Mouse (Mus musculus) bone marrow, adult 2 months (tissue): ENCODE measurements around the gene Plekhg2. TPM values are rescaled to one million over a fixed set of nuclear protein-coding genes. Genes with fewer than 3 reads are reported as not detected.

Experiments
- H3K27ac ChIP-seq: fragments of 200-500 bp; 2 replicates; pipeline ENCODE4 v1.5.1; 2012; ENCODE audit warnings: low read depth, mild to moderate bottlenecking, control low read depth, inconsistent platforms, low read length; ENCODE audit not compliant: control insufficient read depth, poor library complexity, insufficient read depth
- H3K4me1 ChIP-seq: fragments of 200-500 bp; 2 replicates; pipeline ENCODE4 v1.6.1; 2011; ENCODE audit warnings: low read length; ENCODE audit not compliant: control insufficient read depth, insufficient read depth
- H3K4me3 ChIP-seq: fragments of 200-500 bp; replicated peaks from 2 replicates; pipeline ENCODE3; 2011; ENCODE audit warnings: mild to moderate bottlenecking, low read depth, low read length, control low read depth; ENCODE audit not compliant: control insufficient read depth
- CTCF ChIP-seq: fragments of 200-500 bp; IDR thresholded peaks from 2 replicates; pipeline ENCODE4 v1.5.1; 2011; ENCODE audit warnings: low read length, control low read depth; ENCODE audit not compliant: control insufficient read depth, insufficient read depth
- POLR2A ChIP-seq: fragments of 200-500 bp; IDR thresholded peaks from 2 replicates; pipeline ENCODE4 v1.6.1; 2011; ENCODE audit warnings: low read depth, mild to moderate bottlenecking, control low read depth, low read length, borderline replicate concordance; ENCODE audit not compliant: control insufficient read depth
- WGBS: fragments of 180-500 bp; shearing (Covaris S2); methylation state at CpG from one replicate; pipeline ENCODE4 v1.1.7; 2018; 5-methylcytosine and 5-hydroxymethylcytosine counted together
- polyA plus RNA-seq: library from polyadenylated mRNA; stranded (reverse); fragments of >200 nt; gene quantifications from 2 replicates; pipeline ENCODE4 v1.2.4, GENCODE M21; 2011; ENCODE audit warnings: low replicate concordance; ENCODE audit not compliant: missing spikeins, insufficient read depth, insufficient read length

The Plekhg2 gene
- polyA plus RNA-seq, 1 experiment, result 26.3 TPM

DNA sequence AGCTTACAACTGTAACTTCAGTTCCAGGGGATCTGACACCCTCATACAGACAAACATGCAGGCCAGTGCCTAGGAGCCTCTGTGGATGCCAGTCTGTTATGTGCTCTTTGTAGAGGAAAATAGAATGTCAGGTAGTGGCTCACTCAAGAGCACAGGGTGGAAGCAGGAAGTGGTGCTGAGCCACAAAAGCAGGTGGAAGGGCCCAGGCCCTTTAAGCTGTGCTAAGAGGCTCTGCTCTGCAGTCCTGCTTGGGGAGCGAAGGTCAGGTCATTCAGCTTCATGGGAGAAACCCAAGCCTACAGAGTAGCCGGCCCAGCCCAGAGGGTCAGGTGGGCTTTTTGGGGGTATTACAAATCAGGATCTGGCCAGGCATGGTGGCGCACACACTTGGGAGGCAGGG lies 17.2 kb downstream of the Plekhg2 start:
- WGBS, result 83% methylated on average over 3 of the region's 3 CpGs
- no peak overlapping the region for H3K27ac ChIP-seq

DNA sequence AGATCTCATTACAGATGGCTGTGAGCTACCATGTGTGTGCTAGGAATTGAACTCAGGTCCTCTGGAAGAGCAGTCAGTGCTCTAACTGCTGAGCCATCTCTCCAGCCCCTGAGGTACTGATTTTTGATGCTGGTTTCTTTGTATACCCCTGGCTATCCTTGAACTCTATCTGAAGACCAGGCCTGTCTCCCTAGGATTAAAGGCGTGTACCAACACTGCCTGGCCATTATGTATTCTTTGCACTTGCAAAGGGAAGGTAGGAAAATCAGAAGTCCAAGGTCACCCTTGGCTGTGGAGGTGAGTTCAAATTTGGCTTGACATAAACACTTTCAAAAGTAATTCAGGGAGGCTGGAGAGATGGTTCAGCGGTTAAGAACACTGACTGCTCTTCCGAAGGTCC lies 17.8 kb downstream of the Plekhg2 start:
- H3K27ac ChIP-seq, result no peak overlapping the region
- TF ChIP-seq CTCF (no peak), POLR2A (no peak)
- H3K4me3 ChIP-seq, result no peak overlapping the region
- no peaks in the 10 kb centered on the region; the same call in 1 of the 2 replicates for H3K4me1 ChIP-seq
- 87% methylated on average over 3 of the region's 3 CpGs for WGBS

More for the DNA sequence above, 17.2 kb downstream of the Plekhg2 start:
- H3K4me1 ChIP-seq, result no peaks in the 10 kb centered on the region; the same call in 1 of the 2 replicates
- no peak overlapping the region for H3K4me3 ChIP-seq
- no peak for TF ChIP-seq CTCF
- TF ChIP-seq POLR2A, result no peak

GRCm38 (mm10) chr7:28354113-28354581 lies 18.3 kb downstream of the Plekhg2 start:
- H3K27ac ChIP-seq, result no peak overlapping the region
- H3K4me1 ChIP-seq, result no peaks in the 10 kb centered on the region; the same call in 1 of the 2 replicates
- TF ChIP-seq CTCF (no peak), POLR2A (no peak)
- 85% methylated on average over 3 of the region's 3 CpGs for WGBS
- no peak overlapping the region for H3K4me3 ChIP-seq

- WGBS, result 93% methylated on average over 2 of the region's 2 CpGs
- Histone ChIP-seq H3K4me1 (no peaks in the 10 kb centered on the region; the same call in 1 of the 2 replicates), H3K27ac (no peak overlapping the region), H3K4me3 (no peak overlapping the region)
- TF ChIP-seq POLR2A (no peak), CTCF (no peak)
Measured at GRCm38 (mm10) chr7:28353267-28353666, 19.1 kb downstream of the Plekhg2 start.

DNA sequence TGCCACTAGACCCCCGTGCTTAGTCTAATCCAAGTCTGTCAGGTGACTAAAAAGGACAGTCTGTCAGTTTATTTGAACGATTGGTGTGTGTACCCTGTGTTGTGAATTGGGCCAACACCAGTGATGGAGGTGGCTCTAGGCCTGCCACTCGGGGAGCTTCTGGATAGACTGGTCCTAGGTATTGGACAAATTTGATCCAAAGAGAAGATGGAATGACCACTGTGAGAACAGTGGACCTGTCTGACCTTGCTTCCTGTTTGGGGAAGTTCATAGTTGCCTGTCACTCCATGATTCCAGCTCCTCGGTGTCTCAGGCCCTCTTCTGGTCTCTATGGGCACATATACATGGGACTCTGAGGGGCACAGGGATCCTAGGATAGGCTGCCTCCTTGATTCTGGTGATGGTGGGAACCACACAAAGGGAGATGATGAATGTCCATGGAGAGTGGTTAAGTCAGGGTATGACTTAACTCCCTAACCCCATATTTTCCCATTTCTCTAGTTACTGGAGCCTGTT lies 20.7 kb downstream of the Plekhg2 start:
- H3K27ac ChIP-seq, result no peak overlapping the region
- H3K4me1 ChIP-seq, result no peaks in the 10 kb centered on the region
- no peak for TF ChIP-seq POLR2A
- H3K4me3 ChIP-seq, result peak overlapping the region; percentile 76
- 9% methylated on average over 4 of the region's 4 CpGs for WGBS

DNA sequence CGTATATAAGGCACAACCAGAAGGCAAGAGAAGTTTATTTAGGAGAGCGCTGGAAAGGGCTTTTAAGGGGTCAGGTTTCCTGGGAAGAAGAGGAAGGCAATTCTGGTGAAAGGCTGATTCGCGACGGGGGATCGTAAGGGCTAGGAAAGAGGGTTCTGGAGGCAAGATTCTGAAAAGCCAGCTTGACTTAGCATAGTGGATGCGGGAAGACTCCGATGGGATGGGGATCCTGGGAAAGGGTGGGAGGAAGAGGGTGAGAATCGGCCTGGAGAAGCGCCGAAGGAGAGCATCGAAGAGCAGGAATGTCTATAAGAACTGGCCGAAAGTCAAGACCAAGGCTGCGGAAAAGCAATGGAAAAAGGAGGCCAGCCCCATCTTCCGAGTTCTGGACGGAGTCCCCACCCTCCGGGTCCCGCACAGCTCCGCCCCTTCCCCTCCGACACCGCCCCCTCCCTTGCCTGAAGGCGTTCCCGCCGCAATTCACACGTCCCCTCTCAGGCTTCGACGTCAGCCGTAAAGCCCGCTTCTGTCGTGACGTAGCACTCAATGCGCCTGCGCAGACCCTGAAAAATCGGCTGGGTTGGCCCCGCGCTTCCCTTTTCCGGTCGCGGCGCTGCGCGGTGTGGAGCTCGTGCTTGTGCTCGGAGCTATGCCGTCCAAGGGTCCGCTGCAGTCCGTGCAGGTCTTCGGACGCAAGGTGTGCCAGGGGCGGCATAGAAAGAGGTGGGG lies 22.1 kb downstream of the Plekhg2 start, which contains the start of gene Rps16:
Gene Rps16 (plus strand): TSS at position 498 of the 729 bp plus-strand sequence.
- Histone ChIP-seq H3K4me1 (no peaks in the 10 kb centered on the region), H3K4me3 (peak within 1 kb of the TSS; percentile 76), H3K27ac (peak within 1 kb of the TSS; percentile 56)
- TF ChIP-seq POLR2A (peak; percentile 58; the same call in 1 of the 2 replicates), CTCF (no peak)
- 1% methylated on average over 50 of the region's 50 CpGs for WGBS

- no peak overlapping the region for H3K27ac ChIP-seq
- 76% methylated on average over 7 of the region's 7 CpGs for WGBS
- no peak overlapping the region for H3K4me3 ChIP-seq
- TF ChIP-seq CTCF (no peak), POLR2A (no peak)
- no peaks in the 10 kb centered on the region for H3K4me1 ChIP-seq
Measured at GRCm38 (mm10) chr7:28348601-28349000, 23.8 kb downstream of the Plekhg2 start.

DNA sequence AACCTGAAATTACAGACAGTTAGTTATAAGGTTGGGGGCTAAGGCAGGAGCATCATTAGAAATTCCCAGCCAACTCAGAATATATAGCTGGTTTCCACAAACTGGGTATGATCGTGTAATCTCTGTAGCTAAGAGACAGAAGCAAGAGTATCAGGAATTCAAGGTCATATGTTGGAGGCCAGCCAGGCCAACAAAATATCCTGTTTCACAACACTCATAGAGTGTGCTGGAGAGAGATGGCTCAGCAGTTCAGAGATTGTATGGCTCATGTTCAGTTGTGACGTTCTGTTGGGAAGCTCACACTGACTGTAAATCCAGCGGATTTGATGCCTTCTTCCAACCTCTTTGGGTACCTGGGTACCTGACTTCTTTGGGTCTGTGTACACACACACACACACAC lies 24.7 kb downstream of the Plekhg2 start:
- 26% methylated on average over 3 of the region's 3 CpGs for WGBS
- H3K27ac ChIP-seq, result no peak overlapping the region; the same call in 1 of the 2 replicates
- H3K4me3 ChIP-seq, result no peak overlapping the region
- TF ChIP-seq CTCF (no peak), POLR2A (no peak)
- no peaks in the 10 kb centered on the region for H3K4me1 ChIP-seq
